Mouse (Mus musculus): ENCODE measurements at regions not wholly inside any gene's neighbourhood (a gene's known extent, or its start where the extent isn't known, plus 50 kb on each side); places are given as distances from the start of the nearest gene placed in this dataset.

GRCm38 (mm10) chr10:45763160-45763955 lies 185.7 kb downstream of the Hace1 start:
- peak; percentile 58; the same call in 1 of the 2 replicates for ATAC-seq
- H3K36me3 ChIP-seq (ENCODE audit: poor library complexity, severe bottlenecking) = no peaks in the 10 kb centered on the region
- H3K4me3 ChIP-seq = no peak overlapping the region
- no peaks in the 10 kb centered on the region for H3K4me1 ChIP-seq
- H3K27me3 ChIP-seq = no peaks in the 10 kb centered on the region
- no peak overlapping the region for H3K27ac ChIP-seq
- H3K9me3 ChIP-seq (replicated peaks) = no peaks in the 10 kb centered on the region
- no peak overlapping the region for H3K4me2 ChIP-seq
- 88% methylated on average over 10 of the region's 10 CpGs for WGBS
- no peak overlapping the region for H3K9ac ChIP-seq

GRCm38 (mm10) chr10:45779720-45780119 lies 202.1 kb downstream of the Hace1 start:
- no peaks in the 10 kb centered on the region for H3K36me3 ChIP-seq (ENCODE audit: poor library complexity, severe bottlenecking)
- no peak overlapping the region for H3K4me2 ChIP-seq
- WGBS = 13% methylated on average over 6 of the region's 6 CpGs
- ATAC-seq = no peak
- no peak overlapping the region for H3K9ac ChIP-seq
- H3K4me3 ChIP-seq = no peak overlapping the region
- H3K27ac ChIP-seq = no peak overlapping the region
- no peaks in the 10 kb centered on the region for H3K27me3 ChIP-seq
- no peaks in the 10 kb centered on the region for H3K9me3 ChIP-seq (replicated peaks)
- peaks cover 16% of the 10 kb centered on the region; the same call in 1 of the 2 replicates for H3K4me1 ChIP-seq

GRCm38 (mm10) chr10:45783026-45783425 lies 205.4 kb downstream of the Hace1 start:
- Histone ChIP-seq H3K27me3 (no peaks in the 10 kb centered on the region), H3K4me2 (no peak overlapping the region), H3K4me1 (peaks cover 12% of the 10 kb centered on the region; the same call in 1 of the 2 replicates), H3K4me3 (no peak overlapping the region), H3K9me3 (replicated peaks) (no peaks in the 10 kb centered on the region), H3K27ac (no peak overlapping the region), H3K9ac (no peak overlapping the region), H3K36me3 (ENCODE audit: poor library complexity, severe bottlenecking) (no peaks in the 10 kb centered on the region)
- no peak for ATAC-seq
- WGBS = 40% methylated on average over 5 of the region's 5 CpGs

DNA sequence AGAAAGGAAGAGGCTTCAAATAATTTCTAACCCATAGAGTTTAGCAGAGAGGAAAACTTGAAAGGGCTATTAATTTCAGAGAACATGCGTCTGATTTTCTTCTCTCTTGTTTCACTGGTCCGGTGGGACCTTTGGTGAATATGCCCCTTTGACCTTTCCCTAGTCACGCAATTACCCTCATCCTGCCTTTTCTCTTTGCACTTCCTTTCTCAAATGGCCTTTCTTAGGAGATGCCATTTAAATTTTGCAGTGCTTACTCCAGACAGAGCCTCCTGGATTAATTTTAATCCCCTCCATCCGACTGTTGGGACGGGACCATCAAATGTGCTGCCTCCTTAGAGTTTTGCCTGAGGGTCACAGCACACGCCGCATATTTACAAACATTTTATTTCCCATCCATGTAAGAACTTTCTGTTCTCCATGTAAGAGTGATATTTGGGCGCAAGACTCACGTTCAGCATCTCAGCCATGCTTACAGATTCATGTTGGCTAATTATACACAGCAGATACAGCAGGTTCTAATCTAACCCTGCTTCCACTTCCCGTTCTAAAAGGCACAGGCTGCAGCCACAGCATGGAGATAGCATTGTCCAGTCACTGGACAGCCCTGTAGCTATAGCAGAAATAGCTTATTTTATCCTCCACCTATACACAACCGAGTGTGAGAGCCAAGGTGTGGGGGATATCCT lies 206.0 kb downstream of the Hace1 start:
- WGBS = 18% methylated on average over 11 of the region's 11 CpGs
- Histone ChIP-seq H3K27ac (no peak overlapping the region), H3K27me3 (no peaks in the 10 kb centered on the region), H3K4me2 (no peak overlapping the region), H3K4me3 (no peak overlapping the region), H3K9ac (no peak overlapping the region), H3K4me1 (peaks cover 12% of the 10 kb centered on the region; the same call in 1 of the 2 replicates), H3K9me3 (replicated peaks) (no peaks in the 10 kb centered on the region), H3K36me3 (ENCODE audit: poor library complexity, severe bottlenecking) (no peaks in the 10 kb centered on the region)
- ATAC-seq = no peak

GRCm38 (mm10) chr10:45784150-45784479 lies 206.5 kb downstream of the Hace1 start:
- ATAC-seq = peak; percentile 36; the same call in 1 of the 2 replicates
- no peaks in the 10 kb centered on the region for H3K27me3 ChIP-seq
- H3K4me3 ChIP-seq = no peak overlapping the region
- H3K9ac ChIP-seq = no peak overlapping the region
- H3K27ac ChIP-seq = no peak overlapping the region
- H3K4me1 ChIP-seq = peaks cover 12% of the 10 kb centered on the region; the same call in 1 of the 2 replicates
- H3K36me3 ChIP-seq (ENCODE audit: poor library complexity, severe bottlenecking) = no peaks in the 10 kb centered on the region
- WGBS = 13% methylated on average over 2 of the region's 2 CpGs
- no peaks in the 10 kb centered on the region for H3K9me3 ChIP-seq (replicated peaks)
- no peak overlapping the region for H3K4me2 ChIP-seq

DNA sequence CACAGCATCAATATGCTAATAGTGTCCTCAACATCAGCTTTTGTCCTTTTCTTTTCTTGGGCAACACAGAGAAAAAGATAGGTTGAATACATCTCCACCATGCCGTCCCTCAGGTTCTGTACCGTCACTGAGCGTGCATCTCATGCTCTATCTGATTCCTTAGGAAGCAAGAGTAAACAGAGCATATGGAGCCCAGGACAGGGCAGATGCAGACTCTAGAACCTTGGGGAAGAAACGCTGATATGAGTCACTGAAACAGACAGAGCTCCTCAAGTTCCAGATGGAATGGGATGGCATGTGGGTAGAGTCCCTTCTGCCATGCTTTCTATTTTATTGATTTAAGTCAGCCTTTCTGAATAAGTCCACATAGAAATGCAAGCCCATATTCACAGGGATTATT lies 206.9 kb downstream of the Hace1 start:
- H3K4me2 ChIP-seq = no peak overlapping the region
- no peak overlapping the region for H3K4me3 ChIP-seq
- H3K36me3 ChIP-seq (ENCODE audit: poor library complexity, severe bottlenecking) = no peaks in the 10 kb centered on the region
- ATAC-seq = no peak
- no peaks in the 10 kb centered on the region for H3K27me3 ChIP-seq
- H3K4me1 ChIP-seq = peaks cover 12% of the 10 kb centered on the region; the same call in 1 of the 2 replicates
- no peak overlapping the region for H3K9ac ChIP-seq
- 58% methylated on average over 4 of the region's 4 CpGs for WGBS
- H3K27ac ChIP-seq = no peak overlapping the region
- no peaks in the 10 kb centered on the region for H3K9me3 ChIP-seq (replicated peaks)

DNA sequence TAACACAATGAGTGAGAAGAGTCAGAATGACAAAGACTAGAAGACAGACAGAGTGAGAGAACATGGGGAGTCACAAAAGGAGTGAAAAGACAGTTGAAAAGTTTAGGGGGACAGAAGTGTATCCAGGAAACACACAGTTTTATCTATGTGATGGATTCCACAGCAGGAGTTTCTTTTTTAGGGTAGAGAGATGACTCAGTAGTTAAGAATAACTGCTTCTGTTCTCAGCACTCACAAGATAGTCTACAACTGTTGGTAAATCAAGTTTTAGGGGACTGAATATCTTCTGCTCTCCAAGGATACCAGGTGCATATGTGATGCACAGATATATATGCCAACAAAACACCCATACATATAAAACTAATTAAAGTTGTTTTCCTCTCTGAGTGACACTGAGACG lies 210.7 kb downstream of the Hace1 start:
- Histone ChIP-seq H3K4me3 (no peak overlapping the region), H3K9me3 (replicated peaks) (no peaks in the 10 kb centered on the region), H3K9ac (no peak overlapping the region), H3K4me2 (no peak overlapping the region), H3K36me3 (ENCODE audit: poor library complexity, severe bottlenecking) (no peaks in the 10 kb centered on the region), H3K27ac (no peak overlapping the region), H3K27me3 (no peaks in the 10 kb centered on the region), H3K4me1 (peaks cover 5% of the 10 kb centered on the region; the same call in 1 of the 2 replicates)
- 80% methylated on average over 1 of the region's 1 CpGs for WGBS
- no peak for ATAC-seq

DNA sequence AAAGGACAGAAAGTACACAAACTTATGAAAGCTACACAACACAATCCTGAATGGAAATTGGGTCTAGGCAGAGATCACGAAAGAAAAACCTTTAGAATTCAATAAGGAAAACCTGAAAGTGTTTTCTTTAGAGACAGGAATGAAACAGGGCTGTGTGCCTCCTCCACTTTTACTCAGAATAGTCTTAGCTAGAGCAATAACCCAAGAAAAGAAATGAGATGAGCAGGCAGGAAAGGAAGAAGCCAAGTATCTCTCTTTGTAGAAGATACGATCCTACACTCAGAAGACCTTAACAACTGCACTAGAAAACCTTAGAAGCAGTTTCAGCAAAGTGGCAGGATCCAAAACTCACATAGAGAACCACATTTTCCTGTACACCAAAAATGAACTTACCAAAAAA lies 218.0 kb downstream of the Hace1 start:
- 90% methylated on average over 2 of the region's 2 CpGs for WGBS
- H3K36me3 ChIP-seq (ENCODE audit: poor library complexity, severe bottlenecking) = no peaks in the 10 kb centered on the region
- ATAC-seq = no peak
- H3K9ac ChIP-seq = no peak overlapping the region
- no peaks in the 10 kb centered on the region for H3K27me3 ChIP-seq
- H3K27ac ChIP-seq = no peak overlapping the region
- H3K9me3 ChIP-seq (replicated peaks) = no peaks in the 10 kb centered on the region
- no peaks in the 10 kb centered on the region for H3K4me1 ChIP-seq
- H3K4me2 ChIP-seq = no peak overlapping the region
- H3K4me3 ChIP-seq = no peak overlapping the region

- ATAC-seq = peak; percentile 57; the same call in 1 of the 2 replicates
- H3K9ac ChIP-seq = no peak overlapping the region
- 44% methylated on average over 12 of the region's 12 CpGs for WGBS
These were observed 222.6 kb downstream of the Hace1 start for GRCm38 (mm10) chr10:45800070-45800851.

GRCm38 (mm10) chr10:45801463-45801862 lies 223.8 kb downstream of the Hace1 start:
- Histone ChIP-seq H3K27ac (no peak overlapping the region), H3K9ac (no peak overlapping the region), H3K4me3 (no peak overlapping the region), H3K36me3 (ENCODE audit: poor library complexity, severe bottlenecking) (no peaks in the 10 kb centered on the region), H3K4me1 (no peaks in the 10 kb centered on the region), H3K27me3 (no peaks in the 10 kb centered on the region), H3K9me3 (replicated peaks) (no peaks in the 10 kb centered on the region), H3K4me2 (no peak overlapping the region)
- ATAC-seq = no peak
- 71% methylated on average over 1 of the region's 1 CpGs for WGBS

More at GRCm38 (mm10) chr10:45800070-45800851, 222.6 kb downstream of the Hace1 start:
- Histone ChIP-seq H3K4me2 (no peak overlapping the region), H3K4me3 (no peak overlapping the region), H3K27ac (no peak overlapping the region), H3K36me3 (ENCODE audit: poor library complexity, severe bottlenecking) (no peaks in the 10 kb centered on the region), H3K9me3 (replicated peaks) (no peaks in the 10 kb centered on the region), H3K27me3 (no peaks in the 10 kb centered on the region), H3K4me1 (no peaks in the 10 kb centered on the region)

- Histone ChIP-seq H3K4me2 (no peak overlapping the region), H3K36me3 (ENCODE audit: poor library complexity, severe bottlenecking) (no peaks in the 10 kb centered on the region), H3K27ac (no peak overlapping the region), H3K4me3 (no peak overlapping the region), H3K4me1 (0 out of 2 replicates have a peak, but pooled peaks cover 5% of the 10 kb centered on the region), H3K9me3 (replicated peaks) (no peaks in the 10 kb centered on the region), H3K9ac (no peak overlapping the region), H3K27me3 (no peaks in the 10 kb centered on the region)
- ATAC-seq = no peak
- 54% methylated on average over 18 of the region's 18 CpGs for WGBS
These were observed 229.6 kb downstream of the Hace1 start for GRCm38 (mm10) chr10:45806984-45807827.

All from forebrain, embryonic 13.5 days (tissue).